Mouse (Mus musculus) liver, adult 2 months (tissue): Measurements from ENCODE around the gene Serpinb6b.

Experiments
- CTCF ChIP-seq: fragments of 200-500 bp; IDR thresholded peaks from 2 replicates; pipeline ENCODE4 v1.5.1; 2011; ENCODE audit warnings: low read depth, low read length, control low read depth
- POLR2A ChIP-seq: fragments of 200-500 bp; IDR thresholded peaks from 2 replicates; pipeline ENCODE4 v1.6.1; 2011; ENCODE audit warnings: low read length, control low read depth; ENCODE audit not compliant: insufficient read depth; ENCODE audit errors: extremely low read depth

GRCm38 (mm10) chr13:32924578-32925360 is 40.2 kb upstream of the Serpinb6b start:
- TF ChIP-seq CTCF: no peak
- TF ChIP-seq POLR2A: no peak
